Mouse (Mus musculus) limb, embryonic 15.5 days (tissue): ENCODE data around the gene Gm34653. TPM values are rescaled to one million over a fixed set of nuclear protein-coding genes. Genes with fewer than 3 reads are reported as not detected.
A peak's percentile ranks its signal among the peaks of the same experiment; 100 is the strongest.
"Not testable (repeated sequence)": the region's sequence is repeated elsewhere in the genome, so short reads cannot be mapped to it uniquely, and the experiment has no call there.

Experiments used
- ATAC-seq: fragments of 200-750 bp; cut with Nextera tagmentation; 2 replicates; pipeline ENCODE4 v1.8.0; 2017; ENCODE audit warnings: low read depth, moderate TSS enrichment; ENCODE audit not compliant: insufficient number of reproducible peaks, low FRiP score, low TSS enrichment
- H3K27ac ChIP-seq: fragments of 300-500 bp; sonication (generic); 2 replicates; pipeline ENCODE4 v1.5.1; 2015; ENCODE audit warnings: moderate library complexity, mild to moderate bottlenecking, inconsistent platforms
- H3K27me3 ChIP-seq: fragments of 300-500 bp; sonication (generic); 2 replicates; pipeline ENCODE4 v1.6.1; 2015; ENCODE audit warnings: inconsistent platforms
- H3K36me3 ChIP-seq: fragments of 300-500 bp; sonication (generic); 2 replicates; pipeline ENCODE4 v1.6.1; 2015; ENCODE audit warnings: inconsistent platforms
- H3K4me1 ChIP-seq: fragments of 300-500 bp; sonication (generic); 2 replicates; pipeline ENCODE4 v1.6.1; 2015; ENCODE audit warnings: inconsistent platforms
- H3K4me2 ChIP-seq: fragments of 300-500 bp; sonication (generic); 2 replicates; pipeline ENCODE4 v1.6.1; 2015; ENCODE audit warnings: mild to moderate bottlenecking, inconsistent platforms
- H3K4me3 ChIP-seq: fragments of 300-500 bp; sonication (generic); 2 replicates; pipeline ENCODE4 v1.5.1; 2015; ENCODE audit warnings: mild to moderate bottlenecking, inconsistent platforms
- H3K9ac ChIP-seq: fragments of 300-500 bp; sonication (generic); 2 replicates; pipeline ENCODE4 v1.6.1; 2015; ENCODE audit warnings: inconsistent platforms
- H3K9me3 ChIP-seq: fragments of 300-500 bp; sonication (generic); 2 replicates; pipeline ENCODE4 v1.6.1; 2016; ENCODE audit warnings: inconsistent platforms
- WGBS: fragments of 180-500 bp; shearing (Covaris S2); methylation state at CpG from one replicate; pipeline ENCODE4 v1.1.7; 2015; 5-methylcytosine and 5-hydroxymethylcytosine counted together
- polyA plus RNA-seq: library from polyadenylated mRNA; unstranded; fragments of >200 nt; fragmentation: Nextera tagmentation; extraction: Ambion mirVana; gene quantifications from 2 replicates; pipeline ENCODE4 v1.2.1, GENCODE M21; 2015

Gene Gm34653
- polyA plus RNA-seq: not detected in 2 replicates

GRCm38 (mm10) chr2:34832766-34833457, at the start of gene Gm34653:
Gm34653 (plus strand) TSS chr2:34833007.
- H3K27ac ChIP-seq, H3K9me3 ChIP-seq, H3K4me1 ChIP-seq, H3K4me3 ChIP-seq, H3K4me2 ChIP-seq, ATAC-seq, H3K9ac ChIP-seq, H3K36me3 ChIP-seq, H3K27me3 ChIP-seq: not testable (repeated sequence)
- 68% methylated on average over 11 of the region's 11 CpGs for WGBS

- 91% methylated on average over 14 of the region's 14 CpGs for WGBS
- Histone ChIP-seq H3K27ac (no peak overlapping the region), H3K4me3 (no peak overlapping the region), H3K4me2 (no peak overlapping the region), H3K9ac (no peak overlapping the region), H3K9me3 (no peaks in the 10 kb centered on the region), H3K4me1 (no peaks in the 10 kb centered on the region), H3K36me3 (peaks cover 81% of the 10 kb centered on the region), H3K27me3 (no peaks in the 10 kb centered on the region)
- ATAC-seq: no peak
Observed at GRCm38 (mm10) chr2:34783064-34784020, 49.5 kb upstream of the Gm34653 start.

GRCm38 (mm10) chr2:34784085-34784484, 48.7 kb upstream of the Gm34653 start:
- H3K27me3 ChIP-seq: no peaks in the 10 kb centered on the region
- no peak for ATAC-seq
- H3K4me2 ChIP-seq: no peak overlapping the region
- no peak overlapping the region for H3K27ac ChIP-seq
- no peaks in the 10 kb centered on the region for H3K4me1 ChIP-seq
- no peak overlapping the region for H3K4me3 ChIP-seq
- no peaks in the 10 kb centered on the region for H3K9me3 ChIP-seq
- WGBS: 79% methylated on average over 2 of the region's 2 CpGs
- no peak overlapping the region for H3K9ac ChIP-seq
- H3K36me3 ChIP-seq: peaks cover 77% of the 10 kb centered on the region

GRCm38 (mm10) chr2:34790282-34790681, 42.5 kb upstream of the Gm34653 start:
- H3K4me2 ChIP-seq: no peak overlapping the region
- H3K4me1 ChIP-seq: no peaks in the 10 kb centered on the region
- no peak overlapping the region for H3K27ac ChIP-seq
- H3K27me3 ChIP-seq: no peaks in the 10 kb centered on the region
- no peaks in the 10 kb centered on the region for H3K9me3 ChIP-seq
- H3K4me3 ChIP-seq: no peak overlapping the region
- peaks cover 54% of the 10 kb centered on the region for H3K36me3 ChIP-seq
- 93% methylated on average over 8 of the region's 8 CpGs for WGBS
- ATAC-seq: no peak
- no peak overlapping the region for H3K9ac ChIP-seq

GRCm38 (mm10) chr2:34792543-34792942, 40.3 kb upstream of the Gm34653 start:
- peaks cover 45% of the 10 kb centered on the region for H3K36me3 ChIP-seq
- not testable (repeated sequence) for H3K4me1 ChIP-seq, H3K9me3 ChIP-seq, ATAC-seq, H3K27ac ChIP-seq, H3K27me3 ChIP-seq, H3K4me3 ChIP-seq, H3K9ac ChIP-seq, H3K4me2 ChIP-seq
- WGBS: 82% methylated on average over 2 of the region's 2 CpGs

- Histone ChIP-seq H3K4me3 (no peak overlapping the region), H3K27me3 (no peaks in the 10 kb centered on the region), H3K9ac (no peak overlapping the region), H3K4me2 (no peak overlapping the region), H3K36me3 (peaks cover 35% of the 10 kb centered on the region), H3K27ac (no peak overlapping the region), H3K4me1 (0 out of 2 replicates have a peak, but pooled peaks cover 5% of the 10 kb centered on the region), H3K9me3 (no peaks in the 10 kb centered on the region)
- no peak for ATAC-seq
- WGBS: 83% methylated on average over 2 of the region's 2 CpGs
Observed at GRCm38 (mm10) chr2:34794511-34794910, 38.3 kb upstream of the Gm34653 start.

- H3K4me1 ChIP-seq: peaks cover 9% of the 10 kb centered on the region; the same call in 1 of the 2 replicates
- H3K27me3 ChIP-seq: no peaks in the 10 kb centered on the region
- H3K4me3 ChIP-seq: no peak overlapping the region
- no peak overlapping the region for H3K4me2 ChIP-seq
- no peak for ATAC-seq
- H3K27ac ChIP-seq: no peak overlapping the region
- H3K36me3 ChIP-seq: peaks cover 31% of the 10 kb centered on the region
- WGBS: 84% methylated on average over 7 of the region's 7 CpGs
- no peak overlapping the region for H3K9ac ChIP-seq
- no peaks in the 10 kb centered on the region for H3K9me3 ChIP-seq
Observed at GRCm38 (mm10) chr2:34795426-34795825, 37.4 kb upstream of the Gm34653 start.

- peak within 1 kb of the TSS; percentile 70 for H3K4me2 ChIP-seq
- peaks cover 23% of the 10 kb centered on the region for H3K4me1 ChIP-seq
- H3K27me3 ChIP-seq: no peaks in the 10 kb centered on the region
- H3K9ac ChIP-seq: peak within 1 kb of the TSS; percentile 58
- peak; percentile 76 for ATAC-seq
- peak within 1 kb of the TSS; percentile 85 for H3K27ac ChIP-seq
- H3K4me3 ChIP-seq: peak within 1 kb of the TSS; percentile 73
- WGBS: 4% methylated on average over 44 of the region's 44 CpGs
- peaks cover 12% of the 10 kb centered on the region for H3K36me3 ChIP-seq
- no peaks in the 10 kb centered on the region for H3K9me3 ChIP-seq
Observed at GRCm38 (mm10) chr2:34799357-34800256, 33.2 kb upstream of the Gm34653 start, which contains the start of gene Rabepk. Rabepk (minus strand) TSS chr2:34799912.

GRCm38 (mm10) chr2:34800371-34800770, 32.4 kb upstream of the Gm34653 start:
- Histone ChIP-seq H3K36me3 (peaks cover 6% of the 10 kb centered on the region), H3K4me3 (peak overlapping the region; percentile 73; the same call in 1 of the 2 replicates), H3K4me2 (peak overlapping the region; percentile 70; the same call in 1 of the 2 replicates), H3K27me3 (no peaks in the 10 kb centered on the region), H3K27ac (peak overlapping the region; percentile 85), H3K4me1 (peaks cover 23% of the 10 kb centered on the region), H3K9ac (no peak overlapping the region; the same call in 1 of the 2 replicates), H3K9me3 (no peaks in the 10 kb centered on the region)
- ATAC-seq: no peak
- WGBS: 77% methylated on average over 7 of the region's 7 CpGs

GRCm38 (mm10) chr2:34801516-34802482, 31.0 kb upstream of the Gm34653 start:
- Histone ChIP-seq H3K27ac (peak overlapping the region; percentile 94), H3K9me3 (no peaks in the 10 kb centered on the region), H3K27me3 (no peaks in the 10 kb centered on the region), H3K4me1 (peaks cover 23% of the 10 kb centered on the region), H3K9ac (peak overlapping the region; percentile 77), H3K4me3 (peak overlapping the region; percentile 65), H3K4me2 (peak overlapping the region; percentile 33), H3K36me3 (peaks cover 9% of the 10 kb centered on the region)
- WGBS: 5% methylated on average over 39 of the region's 39 CpGs
- peak; percentile 97 for ATAC-seq
